Mouse (Mus musculus): ENCODE measurements around the gene Atf6b. TPM values are rescaled to one million over a fixed set of nuclear protein-coding genes. Genes with fewer than 3 reads are reported as not detected.

Gene Atf6b
- polyA plus RNA-seq, 1 experiment from 2014 or later = 39.9 TPM

DNA sequence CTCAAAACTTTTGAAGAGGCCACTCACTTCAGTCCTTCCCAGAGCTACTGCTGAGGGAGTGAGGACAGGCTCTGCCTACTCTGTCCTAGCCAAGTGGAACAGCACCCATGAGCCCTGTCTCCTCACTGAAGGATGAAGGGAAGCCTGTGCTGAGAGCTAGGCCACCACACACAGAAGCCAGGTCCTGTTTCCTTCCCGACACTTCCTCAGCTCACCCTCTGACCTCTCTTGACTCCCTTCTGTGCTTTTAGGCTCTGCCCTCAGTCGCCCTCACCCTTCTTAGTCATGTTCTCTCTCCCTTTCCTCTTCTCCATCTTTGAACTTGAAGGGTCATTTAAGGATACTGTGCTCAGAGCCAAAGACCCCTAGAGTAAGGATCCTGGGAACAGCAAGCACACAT is 10.3 kb downstream of the Atf6b start:
- no peaks in the 10 kb centered on the region for H3K9me3 ChIP-seq (ENCODE audit: control insufficient read depth, low read length)
- no peak for DNase-seq (ENCODE audit: low spot score)
- no peak overlapping the region for H3K4me2 ChIP-seq
- no peak overlapping the region for H3K4me3 ChIP-seq (ENCODE audit: low read depth, low read length)
- no peak overlapping the region for H3K27ac ChIP-seq (ENCODE audit: low read depth, low read length)
- WGBS = 17% methylated on average over 2 of the region's 2 CpGs
- no peak overlapping the region for H3K9ac ChIP-seq (ENCODE audit: low read depth, low read length)
- H3K4me1 ChIP-seq (replicated peaks; ENCODE audit: control insufficient read depth, insufficient read depth, low read length) = peaks cover 12% of the 10 kb centered on the region
- H3K36me3 ChIP-seq (ENCODE audit: control insufficient read depth, insufficient read depth, low read length) = peaks cover 2% of the 10 kb centered on the region; the same call in 1 of the 2 replicates
- no peak for ATAC-seq (replicated peaks; ENCODE audit: low FRiP score)
- H3K27me3 ChIP-seq (replicated peaks; ENCODE audit: control insufficient read depth, insufficient read depth, low read length) = peaks cover 29% of the 10 kb centered on the region

DNA sequence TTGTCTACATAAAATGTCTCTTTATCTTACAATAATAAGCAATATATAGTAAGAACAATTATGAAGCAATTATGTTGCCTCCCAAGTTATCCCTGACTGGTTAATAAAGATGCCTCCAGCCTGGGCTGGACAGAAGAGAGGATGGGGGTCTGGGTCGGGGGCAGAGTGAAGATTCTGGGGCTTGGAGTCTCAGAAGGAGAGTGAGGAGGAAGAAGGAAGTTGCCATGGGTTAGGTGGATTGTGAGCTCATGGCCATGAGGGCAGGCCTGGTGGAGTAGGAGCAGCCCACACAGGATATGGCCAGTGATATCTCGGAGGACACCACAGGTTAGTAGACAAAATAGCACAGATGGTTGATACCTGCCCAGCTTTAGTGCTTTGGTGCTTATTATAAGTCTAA is 11.2 kb downstream of the Atf6b start:
- no peak overlapping the region for H3K9ac ChIP-seq (ENCODE audit: low read depth, low read length)
- H3K4me3 ChIP-seq (ENCODE audit: low read depth, low read length) = no peak overlapping the region
- H3K27me3 ChIP-seq (replicated peaks; ENCODE audit: control insufficient read depth, insufficient read depth, low read length) = peaks cover 34% of the 10 kb centered on the region
- 42% methylated on average over 2 of the region's 2 CpGs for WGBS
- H3K9me3 ChIP-seq (ENCODE audit: control insufficient read depth, low read length) = no peaks in the 10 kb centered on the region
- no peak overlapping the region for H3K27ac ChIP-seq (ENCODE audit: low read depth, low read length)
- DNase-seq (ENCODE audit: low spot score) (no peak), ATAC-seq (replicated peaks; ENCODE audit: low FRiP score) (no peak)
- H3K4me1 ChIP-seq (replicated peaks; ENCODE audit: control insufficient read depth, insufficient read depth, low read length) = peaks cover 12% of the 10 kb centered on the region
- H3K4me2 ChIP-seq = no peak overlapping the region
- no peaks in the 10 kb centered on the region; the same call in 1 of the 2 replicates for H3K36me3 ChIP-seq (ENCODE audit: control insufficient read depth, insufficient read depth, low read length)

DNA sequence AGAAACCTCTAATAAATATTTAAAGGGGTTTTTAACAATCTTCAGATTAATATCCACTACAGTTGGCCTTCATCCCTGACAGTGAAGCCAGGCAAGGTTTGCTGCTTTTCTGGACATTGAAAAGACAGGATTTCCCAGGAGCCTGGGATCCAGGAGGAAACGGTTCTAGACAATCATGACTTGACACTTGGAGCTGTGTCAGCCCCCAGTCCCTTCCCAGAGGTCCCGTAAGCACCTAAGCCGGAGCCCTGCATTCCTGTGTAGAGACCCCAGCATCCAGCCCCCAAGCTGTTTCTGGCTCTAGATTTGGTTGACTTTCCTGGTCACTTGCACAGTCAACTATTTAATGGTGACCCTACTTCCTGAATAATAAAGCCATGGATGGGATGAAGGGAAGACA is 11.6 kb downstream of the Atf6b start:
- Histone ChIP-seq H3K9ac (ENCODE audit: low read depth, low read length) (no peak overlapping the region), H3K27ac (ENCODE audit: low read depth, low read length) (no peak overlapping the region), H3K27me3 (replicated peaks; ENCODE audit: control insufficient read depth, insufficient read depth, low read length) (peaks cover 36% of the 10 kb centered on the region), H3K4me3 (ENCODE audit: low read depth, low read length) (no peak overlapping the region), H3K36me3 (ENCODE audit: control insufficient read depth, insufficient read depth, low read length) (no peaks in the 10 kb centered on the region; the same call in 1 of the 2 replicates), H3K9me3 (ENCODE audit: control insufficient read depth, low read length) (no peaks in the 10 kb centered on the region), H3K4me1 (replicated peaks; ENCODE audit: control insufficient read depth, insufficient read depth, low read length) (peaks cover 12% of the 10 kb centered on the region), H3K4me2 (no peak overlapping the region)
- DNase-seq (ENCODE audit: low spot score) = no peak
- WGBS = 71% methylated on average over 3 of the region's 3 CpGs
- no peak for ATAC-seq (replicated peaks; ENCODE audit: low FRiP score)

DNA sequence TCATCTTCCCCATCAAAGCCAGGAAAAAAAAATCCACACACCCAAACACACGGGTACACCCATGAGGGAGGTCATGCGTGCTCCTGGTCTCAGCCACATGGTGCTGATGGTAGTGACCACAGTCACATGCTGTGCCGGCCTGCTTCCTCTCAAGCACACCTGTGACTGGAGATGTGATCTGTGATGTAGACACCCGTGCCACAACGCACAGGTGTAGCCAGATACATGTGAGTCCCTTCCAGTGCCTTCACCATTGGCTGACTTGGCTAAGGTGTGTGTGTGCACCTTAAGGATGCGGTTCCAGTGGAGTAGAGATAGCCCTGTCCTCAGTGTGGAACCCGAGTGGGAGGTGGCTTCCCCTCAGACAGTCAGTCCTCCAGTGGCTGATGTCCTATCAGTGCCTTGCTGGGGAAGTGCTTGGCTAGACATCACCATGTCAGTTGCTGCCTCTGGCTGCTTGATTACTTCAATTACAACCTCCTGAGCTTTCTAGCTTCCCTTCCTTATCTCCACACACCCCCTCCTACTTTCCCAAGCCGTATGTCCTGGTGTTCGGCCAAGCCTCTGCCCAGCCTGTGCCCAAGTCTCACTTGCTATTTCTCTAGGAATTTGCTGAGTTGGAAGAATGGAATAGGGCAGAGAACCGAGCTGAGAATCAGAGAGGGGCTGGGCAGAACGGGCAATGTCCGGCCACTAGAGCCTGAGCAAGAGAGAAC is 12.4 kb downstream of the Atf6b start:
- DNase-seq (ENCODE audit: low spot score) (no peak), ATAC-seq (replicated peaks; ENCODE audit: low FRiP score) (no peak)
- H3K4me1 ChIP-seq (replicated peaks; ENCODE audit: control insufficient read depth, insufficient read depth, low read length) = peaks cover 12% of the 10 kb centered on the region; the same call in 1 of the 2 replicates
- H3K27me3 ChIP-seq (replicated peaks; ENCODE audit: control insufficient read depth, insufficient read depth, low read length) = peaks cover 37% of the 10 kb centered on the region
- no peak overlapping the region for H3K4me3 ChIP-seq (ENCODE audit: low read depth, low read length)
- H3K27ac ChIP-seq (ENCODE audit: low read depth, low read length) = no peak overlapping the region
- H3K4me2 ChIP-seq = no peak overlapping the region
- no peaks in the 10 kb centered on the region for H3K36me3 ChIP-seq (ENCODE audit: control insufficient read depth, insufficient read depth, low read length)
- WGBS = 51% methylated on average over 12 of the region's 12 CpGs
- no peaks in the 10 kb centered on the region for H3K9me3 ChIP-seq (ENCODE audit: control insufficient read depth, low read length)
- H3K9ac ChIP-seq (ENCODE audit: low read depth, low read length) = no peak overlapping the region

GRCm38 (mm10) chr17:34659897-34660214 is 12.9 kb downstream of the Atf6b start:
- peaks cover 37% of the 10 kb centered on the region for H3K27me3 ChIP-seq (replicated peaks; ENCODE audit: control insufficient read depth, insufficient read depth, low read length)
- H3K27ac ChIP-seq (ENCODE audit: low read depth, low read length) = no peak overlapping the region
- no peak overlapping the region for H3K4me3 ChIP-seq (ENCODE audit: low read depth, low read length)
- 57% methylated on average over 3 of the region's 3 CpGs for WGBS
- no peak overlapping the region for H3K4me2 ChIP-seq
- no peaks in the 10 kb centered on the region for H3K9me3 ChIP-seq (ENCODE audit: control insufficient read depth, low read length)
- no peaks in the 10 kb centered on the region for H3K36me3 ChIP-seq (ENCODE audit: control insufficient read depth, insufficient read depth, low read length)
- ATAC-seq (replicated peaks; ENCODE audit: low FRiP score) (no peak), DNase-seq (ENCODE audit: low spot score) (no peak)
- H3K4me1 ChIP-seq (replicated peaks; ENCODE audit: control insufficient read depth, insufficient read depth, low read length) = peaks cover 12% of the 10 kb centered on the region; the same call in 1 of the 2 replicates
- H3K9ac ChIP-seq (ENCODE audit: low read depth, low read length) = no peak overlapping the region

GRCm38 (mm10) chr17:34660259-34660820 is 13.4 kb downstream of the Atf6b start:
- WGBS = 39% methylated on average over 11 of the region's 11 CpGs
- Histone ChIP-seq H3K27ac (ENCODE audit: low read depth, low read length) (no peak overlapping the region), H3K4me1 (replicated peaks; ENCODE audit: control insufficient read depth, insufficient read depth, low read length) (peaks cover 9% of the 10 kb centered on the region; the same call in 1 of the 2 replicates), H3K4me3 (ENCODE audit: low read depth, low read length) (no peak overlapping the region), H3K9ac (ENCODE audit: low read depth, low read length) (no peak overlapping the region), H3K36me3 (ENCODE audit: control insufficient read depth, insufficient read depth, low read length) (no peaks in the 10 kb centered on the region), H3K4me2 (no peak overlapping the region), H3K9me3 (ENCODE audit: control insufficient read depth, low read length) (no peaks in the 10 kb centered on the region), H3K27me3 (replicated peaks; ENCODE audit: control insufficient read depth, insufficient read depth, low read length) (peaks cover 37% of the 10 kb centered on the region)
- DNase-seq (ENCODE audit: low spot score) (no peak), ATAC-seq (replicated peaks; ENCODE audit: low FRiP score) (no peak)

- H3K9ac ChIP-seq (ENCODE audit: low read depth, low read length) = no peak overlapping the region
- no peak overlapping the region for H3K4me3 ChIP-seq (ENCODE audit: low read depth, low read length)
- no peaks in the 10 kb centered on the region for H3K9me3 ChIP-seq (ENCODE audit: control insufficient read depth, low read length)
- no peak for ATAC-seq (replicated peaks; ENCODE audit: low FRiP score)
- DNase-seq (ENCODE audit: low spot score) = no peak
- peak overlapping the region; percentile 42 for H3K4me2 ChIP-seq
- H3K4me1 ChIP-seq (replicated peaks; ENCODE audit: control insufficient read depth, insufficient read depth, low read length) = peaks cover 9% of the 10 kb centered on the region; the same call in 1 of the 2 replicates
- H3K36me3 ChIP-seq (ENCODE audit: control insufficient read depth, insufficient read depth, low read length) = no peaks in the 10 kb centered on the region
- peaks cover 37% of the 10 kb centered on the region for H3K27me3 ChIP-seq (replicated peaks; ENCODE audit: control insufficient read depth, insufficient read depth, low read length)
- WGBS = 8% methylated on average over 19 of the region's 19 CpGs
- no peak overlapping the region for H3K27ac ChIP-seq (ENCODE audit: low read depth, low read length)
These were observed 14.2 kb downstream of the Atf6b start for GRCm38 (mm10) chr17:34661121-34661591.

- Histone ChIP-seq H3K9me3 (ENCODE audit: control insufficient read depth, low read length) (no peaks in the 10 kb centered on the region), H3K4me1 (replicated peaks; ENCODE audit: control insufficient read depth, insufficient read depth, low read length) (peaks cover 9% of the 10 kb centered on the region; the same call in 1 of the 2 replicates), H3K9ac (ENCODE audit: low read depth, low read length) (no peak overlapping the region), H3K36me3 (ENCODE audit: control insufficient read depth, insufficient read depth, low read length) (no peaks in the 10 kb centered on the region), H3K27ac (ENCODE audit: low read depth, low read length) (no peak overlapping the region), H3K4me3 (ENCODE audit: low read depth, low read length) (no peak overlapping the region), H3K4me2 (no peak overlapping the region), H3K27me3 (replicated peaks; ENCODE audit: control insufficient read depth, insufficient read depth, low read length) (peaks cover 37% of the 10 kb centered on the region)
- 69% methylated on average over 1 of the region's 1 CpGs for WGBS
- no peak for ATAC-seq (replicated peaks; ENCODE audit: low FRiP score)
- DNase-seq (ENCODE audit: low spot score) = no peak
These were observed 15.5 kb downstream of the Atf6b start for GRCm38 (mm10) chr17:34662468-34662867.

DNA sequence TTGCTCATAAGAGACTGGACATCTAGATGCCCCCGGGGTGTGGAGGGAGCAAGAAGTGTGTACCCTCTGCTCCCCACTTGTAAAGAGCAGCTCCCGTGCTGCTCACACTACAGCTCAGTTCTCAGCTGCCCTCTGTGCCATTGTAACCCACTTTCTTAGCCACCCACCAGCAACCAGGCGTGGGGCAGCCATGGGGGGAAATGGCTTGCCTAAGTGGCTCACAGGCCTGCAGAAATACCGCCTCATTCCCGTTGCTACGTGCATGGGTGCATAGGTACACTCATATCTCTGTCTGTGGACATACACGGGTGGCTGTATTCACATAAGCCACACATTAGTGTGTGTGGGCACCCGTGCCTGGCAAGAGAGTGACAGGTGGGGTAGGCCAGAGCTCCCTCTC is 16.0 kb downstream of the Atf6b start:
- H3K9me3 ChIP-seq (ENCODE audit: control insufficient read depth, low read length) = no peaks in the 10 kb centered on the region
- peaks cover 9% of the 10 kb centered on the region; the same call in 1 of the 2 replicates for H3K4me1 ChIP-seq (replicated peaks; ENCODE audit: control insufficient read depth, insufficient read depth, low read length)
- no peak overlapping the region for H3K4me3 ChIP-seq (ENCODE audit: low read depth, low read length)
- H3K36me3 ChIP-seq (ENCODE audit: control insufficient read depth, insufficient read depth, low read length) = no peaks in the 10 kb centered on the region
- peaks cover 37% of the 10 kb centered on the region for H3K27me3 ChIP-seq (replicated peaks; ENCODE audit: control insufficient read depth, insufficient read depth, low read length)
- no peak for ATAC-seq (replicated peaks; ENCODE audit: low FRiP score)
- no peak for DNase-seq (ENCODE audit: low spot score)
- no peak overlapping the region for H3K4me2 ChIP-seq
- WGBS = 77% methylated on average over 8 of the region's 8 CpGs
- no peak overlapping the region for H3K27ac ChIP-seq (ENCODE audit: low read depth, low read length)
- H3K9ac ChIP-seq (ENCODE audit: low read depth, low read length) = no peak overlapping the region

Measured in liver, embryonic 11.5 days (tissue).